In genomic region chr10:43722164-43722563, GRCm38 (mm10) we compare ENCODE assay signal across 7 mouse cellular contexts.
A peak's percentile ranks its signal among the peaks of the same experiment; 100 is the strongest.
DNase-seq lines count a peak whose midpoint lies in the region; ATAC-seq and TF ChIP-seq lines count a peak whose summit lies in the region.

No protein-coding gene starts in this region.

- no peak for TF ChIP-seq CTCF in cerebellum, adult 2 months (IDR thresholded peaks at IDR 0.05; ENCODE audit: borderline replicate concordance, insufficient read depth, low read depth, low read length)

- H3K4me3 ChIP-seq in kidney, embryonic 16.5 days (ENCODE audit: low read length), result no peak overlapping the region
- H3K4me3 ChIP-seq in limb, embryonic 14.5 days (replicated peaks; ENCODE audit: low read length), result peak overlapping the region; percentile 34; the same call in 1 of the 2 replicates
- no peak overlapping the region for H3K4me3 ChIP-seq in cerebellum, adult 2 months (replicated peaks; ENCODE audit: insufficient read depth, low read depth, low read length)

- H3K27ac ChIP-seq in kidney, embryonic 16.5 days (ENCODE audit: low read length), result peak overlapping the region; percentile 85
- peak overlapping the region; percentile 87 for H3K27ac ChIP-seq in limb, embryonic 14.5 days (replicated peaks; ENCODE audit: low read depth, low read length)
- H3K27ac ChIP-seq in cerebellum, adult 2 months (ENCODE audit: insufficient read depth, low read length), result no peak overlapping the region

- no peak for TF ChIP-seq POLR2A in limb, embryonic 14.5 days (IDR thresholded peaks at IDR 0.05; ENCODE audit: borderline replicate concordance, extremely low read depth, insufficient read depth, insufficient read length)
- TF ChIP-seq POLR2A in cerebellum, adult 2 months (IDR thresholded peaks at IDR 0.05; ENCODE audit: borderline replicate concordance, insufficient read depth, low read length), result no peak

- H3K9ac ChIP-seq in kidney, embryonic 16.5 days (replicated peaks; ENCODE audit: low read length), result no peak overlapping the region
- H3K9ac ChIP-seq in limb, embryonic 14.5 days (ENCODE audit: low read depth, low read length, severe bottlenecking), result no peak overlapping the region

- no peaks in the 10 kb centered on the region for H3K9me3 ChIP-seq in kidney, embryonic 16.5 days (ENCODE audit: low read length)
- no peaks in the 10 kb centered on the region for H3K9me3 ChIP-seq in limb, embryonic 14.5 days (ENCODE audit: control insufficient read depth, low read length)

- no peaks in the 10 kb centered on the region for H3K27me3 ChIP-seq in kidney, embryonic 16.5 days (ENCODE audit: insufficient read depth, low read length)
- no peaks in the 10 kb centered on the region for H3K27me3 ChIP-seq in limb, embryonic 14.5 days (ENCODE audit: control insufficient read depth, insufficient read depth, low read length)
- no peaks in the 10 kb centered on the region; the same call in 1 of the 2 replicates for H3K27me3 ChIP-seq in cerebellum, adult 2 months (ENCODE audit: control insufficient read depth, insufficient read depth, low read length)

- 0% methylated on average over 3 of the region's 3 CpGs for WGBS in kidney, embryonic 16.5 days
- 0% methylated on average over 3 of the region's 3 CpGs for WGBS in limb, embryonic 14.5 days
- 1% methylated on average over 3 of the region's 3 CpGs for WGBS in cerebellum, adult 2 months

- ATAC-seq in kidney, embryonic 16.5 days (ENCODE audit: low FRiP score, low TSS enrichment), result no peak
- no peak for ATAC-seq in limb, embryonic 14.5 days (ENCODE audit: low FRiP score, low read depth)

- no peak for DNase-seq in kidney, adult 18-20 months
- peak; percentile 43 for DNase-seq in forelimb bud, embryonic 11.5 days (ENCODE audit: low read depth, low spot score)
- DNase-seq in limb, embryonic 14.5 days (ENCODE audit: low spot score), result no peak
- peak; percentile 26 for DNase-seq in retina, postnatal 1 day
- DNase-seq in gastrocnemius, postnatal 10 days, result no peak
- no peak for DNase-seq in cerebellum, adult 2 months

- peaks cover 31% of the 10 kb centered on the region for H3K4me1 ChIP-seq in kidney, embryonic 16.5 days (ENCODE audit: insufficient read depth, low read length)
- peaks cover 27% of the 10 kb centered on the region for H3K4me1 ChIP-seq in limb, embryonic 14.5 days (ENCODE audit: control insufficient read depth, insufficient read depth, low read length)
- H3K4me1 ChIP-seq in cerebellum, adult 2 months (ENCODE audit: control insufficient read depth, insufficient read depth, low read length), result no peaks in the 10 kb centered on the region; the same call in 1 of the 2 replicates

- H3K4me2 ChIP-seq in kidney, embryonic 16.5 days (replicated peaks; ENCODE audit: low read depth, low read length), result peak overlapping the region; percentile 65; the same call in 1 of the 2 replicates
- H3K4me2 ChIP-seq in limb, embryonic 14.5 days (replicated peaks; ENCODE audit: low read depth, low read length, severe bottlenecking), result peak overlapping the region; percentile 77; the same call in 1 of the 2 replicates

- no peaks in the 10 kb centered on the region for H3K36me3 ChIP-seq in kidney, embryonic 16.5 days (ENCODE audit: insufficient read depth, low read length)
- H3K36me3 ChIP-seq in limb, embryonic 14.5 days (ENCODE audit: control insufficient read depth, insufficient read depth, low read length), result no peaks in the 10 kb centered on the region

Comparison
In these comparisons a context has a peak if more than half of its experiments do, and no peak if none do; other contexts are left out.
1. DNase-seq: peak in forelimb bud, embryonic 11.5 days (single experiment) and retina, postnatal 1 day (single experiment); none in kidney, adult 18-20 months (single experiment), limb, embryonic 14.5 days (single experiment), gastrocnemius, postnatal 10 days (single experiment) and cerebellum, adult 2 months (0 of 2).